Mouse (Mus musculus) 3T3-L1 (cell line): ENCODE data around the gene Cnot4.
"Not testable (repeated sequence)": the region's sequence is repeated elsewhere in the genome, so short reads cannot be mapped to it uniquely, and the experiment has no call there.

ENCODE experiments used
- DNase-seq: peaks from one replicate; pipeline ENCODE4 v3.0.0-alpha.2; 2015; ENCODE audit warnings: low read depth, low spot score

Gene Cnot4

GRCm38 (mm10) chr6:35133579-35134488, at the start of gene Cnot4:
TSS of gene Cnot4 (minus strand) at chr6:35133724.
- peak; percentile 99 for DNase-seq

GRCm38 (mm10) chr6:35179299-35179698, 45.8 kb upstream of the Cnot4 start:
- not testable (repeated sequence) for DNase-seq

- peak; percentile 56 for DNase-seq
These were observed 44.2 kb upstream of the Cnot4 start for GRCm38 (mm10) chr6:35177650-35178272.

DNA sequence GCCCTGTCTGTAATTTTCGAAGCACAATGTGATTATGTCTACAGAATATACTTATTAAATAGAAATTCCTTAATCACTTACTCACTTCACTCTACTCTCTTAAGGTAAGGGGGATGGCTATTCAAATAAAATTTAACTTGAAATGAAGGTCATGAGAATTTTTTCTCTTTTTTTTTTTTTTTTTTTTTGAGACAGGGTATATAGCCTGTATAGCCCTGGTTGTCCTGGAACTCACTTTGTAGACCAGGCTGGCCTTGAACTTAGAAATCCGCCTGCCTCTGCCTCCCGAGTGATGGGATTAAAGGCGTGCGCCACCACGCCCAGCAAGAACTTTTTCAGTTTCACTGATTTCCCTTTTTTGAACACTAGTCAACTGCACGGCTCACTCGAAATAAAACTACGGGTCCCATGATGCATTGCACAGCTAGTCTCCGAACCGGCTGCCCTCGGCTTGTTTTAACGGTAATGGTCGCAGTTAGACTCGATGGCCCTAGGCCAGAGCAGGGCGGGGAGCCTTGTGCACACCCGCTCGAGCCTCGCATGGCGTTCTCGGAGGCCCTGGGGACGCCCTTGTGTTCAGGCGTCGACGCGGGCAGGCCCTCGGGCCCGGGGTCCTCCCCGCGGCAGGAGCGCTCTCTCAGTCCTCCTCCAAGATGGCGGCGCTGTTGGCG, 43.6 kb upstream of the Cnot4 start, which contains the start of gene Nup205:
TSS of gene Nup205 (plus strand) at position 443 of the 671 bp plus-strand sequence.
- peak; percentile 96 for DNase-seq

DNA sequence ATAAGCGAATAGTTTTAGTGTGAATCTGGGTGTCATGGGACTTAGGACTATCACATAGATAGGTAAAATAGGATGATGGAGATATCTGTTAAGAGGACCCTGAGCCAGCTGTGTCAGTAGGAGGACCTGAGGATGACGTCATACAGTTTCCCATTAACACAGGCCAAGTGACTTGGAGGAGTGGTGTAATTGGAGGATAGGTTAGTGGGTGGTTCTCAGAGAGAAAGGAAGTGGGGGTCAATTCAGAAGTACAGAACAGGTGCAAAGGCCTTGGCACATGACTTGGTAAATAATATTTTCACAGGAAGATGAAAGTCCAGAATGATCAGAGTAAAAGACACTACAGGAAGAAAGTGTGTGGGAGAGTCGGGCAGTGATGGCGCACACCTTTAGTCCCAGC, 39.7 kb upstream of the Cnot4 start:
- DNase-seq = no peak

DNA sequence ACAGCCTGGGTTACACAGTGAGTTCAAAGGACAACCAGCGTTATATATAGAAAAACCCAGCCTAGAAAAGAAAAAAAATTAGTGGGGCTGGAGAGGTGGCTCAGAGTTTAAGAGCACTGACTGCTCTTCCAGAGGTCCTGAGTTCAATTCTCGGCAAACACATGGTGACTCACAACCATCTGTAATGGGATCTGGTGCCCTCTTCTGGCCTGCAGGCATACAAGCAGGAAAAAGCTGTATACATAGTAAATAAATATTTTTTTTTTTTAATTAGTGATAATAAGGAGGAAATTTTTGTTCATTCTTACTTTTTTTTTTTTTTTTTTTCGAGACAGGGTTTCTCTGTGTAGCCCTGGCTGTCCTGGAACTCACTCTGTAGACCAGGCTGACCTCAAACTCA, 38.5 kb upstream of the Cnot4 start:
- not testable (repeated sequence) for DNase-seq

DNA sequence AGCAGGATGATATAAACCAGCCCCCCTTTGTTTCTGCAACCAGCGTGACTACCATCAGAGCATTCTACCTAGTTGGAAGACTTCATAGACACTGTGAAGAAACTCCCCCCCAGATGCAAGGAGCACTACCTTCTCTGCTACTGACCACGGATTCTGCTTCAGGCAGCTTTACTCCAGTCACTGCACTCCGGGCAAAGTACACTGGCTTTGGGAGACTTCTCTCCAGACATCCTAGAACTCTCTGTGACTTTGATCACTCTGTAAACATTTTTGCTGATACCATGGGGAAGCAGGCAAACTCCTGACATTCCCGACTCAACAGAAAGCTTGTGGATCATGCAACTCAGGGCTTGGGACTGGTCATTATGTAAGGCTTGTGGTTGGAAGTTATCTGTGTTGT, 35.7 kb upstream of the Cnot4 start:
- no peak for DNase-seq

- DNase-seq = no peak
These were observed 21.0 kb upstream of the Cnot4 start for GRCm38 (mm10) chr6:35154540-35154939.

DNA sequence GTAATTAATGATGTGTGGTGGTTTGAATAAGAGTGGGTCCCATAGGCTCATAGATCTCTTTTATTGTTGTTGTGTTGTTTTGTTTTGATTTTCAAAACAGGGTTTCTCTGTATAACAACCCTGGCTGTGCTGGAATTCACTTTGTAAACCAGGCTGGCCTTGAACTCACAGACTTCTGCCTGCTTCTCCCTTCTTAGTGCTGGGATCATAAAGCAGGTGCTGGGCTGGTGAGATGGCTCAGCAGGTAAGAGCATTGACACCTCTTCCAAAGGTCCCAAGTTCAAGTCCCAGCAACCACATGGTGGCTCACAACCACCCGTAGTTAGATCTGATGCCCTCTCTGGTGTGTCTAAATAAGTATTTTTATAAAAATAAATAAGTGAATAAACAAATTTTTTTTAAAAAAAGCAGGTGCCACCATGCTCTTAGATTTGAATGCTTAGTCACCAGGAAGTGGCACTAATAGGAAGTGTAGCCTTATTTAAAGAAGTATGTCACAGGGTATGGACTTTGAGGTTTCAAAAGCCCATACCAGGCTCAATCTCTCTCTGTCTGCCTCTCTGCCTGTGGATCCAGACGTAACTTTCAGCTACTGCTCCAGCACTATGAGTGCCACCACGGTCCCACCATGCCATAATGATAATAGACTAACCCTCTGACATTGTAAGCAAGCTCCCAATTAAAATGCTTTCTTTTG, 14.3 kb upstream of the Cnot4 start:
- DNase-seq = no peak

DNA sequence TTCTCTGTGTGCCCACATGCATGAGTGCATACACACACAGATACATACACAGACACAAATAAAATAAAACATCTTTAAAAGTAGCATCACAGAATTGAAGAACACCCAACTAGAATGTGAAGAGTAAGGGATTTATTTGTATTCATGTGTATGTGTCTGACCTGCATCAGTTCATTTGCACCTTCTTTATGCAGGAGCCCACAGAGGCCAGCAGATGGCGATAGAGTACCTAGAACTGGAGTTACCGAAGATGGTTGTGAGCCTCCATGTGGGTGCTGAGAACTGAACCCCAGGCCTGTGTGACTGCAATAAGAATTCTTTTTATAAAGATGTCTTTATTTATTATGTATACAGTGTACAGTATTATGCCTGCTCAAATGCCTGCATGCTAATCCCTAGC, 12.0 kb upstream of the Cnot4 start:
- no peak for DNase-seq

DNA sequence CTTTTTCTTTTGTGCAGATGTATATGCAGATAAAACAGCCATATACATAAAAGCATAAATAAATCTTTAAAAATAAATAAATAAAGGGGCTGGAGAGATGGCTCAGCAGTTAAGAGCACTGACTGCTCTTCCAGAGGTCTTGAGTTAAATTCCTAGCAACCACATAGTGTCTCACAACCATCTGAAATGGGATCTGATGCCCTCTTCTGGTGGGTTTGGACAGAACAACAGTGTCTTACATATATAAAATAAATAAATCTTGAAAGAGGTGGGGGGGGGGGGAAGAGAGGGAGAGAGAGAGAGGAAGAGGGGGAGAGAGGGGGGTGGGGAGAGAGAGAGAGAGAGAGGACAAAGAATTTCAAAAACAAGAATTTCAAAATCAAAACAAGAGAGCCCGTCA, 6.8 kb upstream of the Cnot4 start:
- peak; percentile 33 for DNase-seq

GRCm38 (mm10) chr6:35134844-35135243, 1.3 kb upstream of the Cnot4 start:
- no peak for DNase-seq

DNA sequence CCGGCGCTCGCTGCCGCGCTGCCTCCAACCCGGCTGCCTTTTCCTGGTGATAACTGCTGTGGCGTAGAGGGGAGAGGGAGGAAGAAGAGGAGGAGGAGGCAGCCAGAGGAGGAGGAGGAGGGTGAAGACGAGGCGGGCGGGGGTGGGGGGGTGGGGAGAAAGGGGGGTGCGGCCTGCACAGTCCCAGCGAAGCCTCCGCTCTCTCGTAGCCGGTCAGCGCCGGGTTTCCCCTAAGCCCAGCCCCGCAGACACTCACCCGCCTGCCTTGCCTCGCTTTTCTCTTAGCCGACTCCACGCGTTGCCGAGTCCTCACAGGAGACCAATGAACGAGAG, 312 bp downstream of the Cnot4 start:
- no peak for DNase-seq

GRCm38 (mm10) chr6:35132806-35133205, 718 bp downstream of the Cnot4 start:
- DNase-seq = peak; percentile 55

GRCm38 (mm10) chr6:35122488-35122887, 11.0 kb downstream of the Cnot4 start:
- no peak for DNase-seq

DNA sequence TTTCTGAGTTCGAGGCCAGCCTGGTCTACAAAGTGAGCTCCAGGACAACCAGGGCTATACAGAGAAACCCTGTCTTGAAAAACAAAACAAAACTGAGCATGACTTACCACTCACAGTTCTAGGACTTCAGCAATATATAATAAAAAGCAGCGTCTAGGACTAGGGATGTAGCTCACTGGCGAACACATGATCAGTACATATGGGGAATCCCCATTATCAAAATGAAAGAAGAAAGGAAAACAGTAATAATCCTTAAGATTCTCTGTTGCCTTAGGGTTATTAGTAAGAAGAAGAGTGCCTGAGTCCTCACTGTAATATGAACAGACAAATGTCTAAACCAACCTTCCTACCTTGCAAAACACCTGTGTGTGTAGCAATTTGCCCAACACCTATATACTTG, 11.6 kb downstream of the Cnot4 start:
- DNase-seq = no peak

DNA sequence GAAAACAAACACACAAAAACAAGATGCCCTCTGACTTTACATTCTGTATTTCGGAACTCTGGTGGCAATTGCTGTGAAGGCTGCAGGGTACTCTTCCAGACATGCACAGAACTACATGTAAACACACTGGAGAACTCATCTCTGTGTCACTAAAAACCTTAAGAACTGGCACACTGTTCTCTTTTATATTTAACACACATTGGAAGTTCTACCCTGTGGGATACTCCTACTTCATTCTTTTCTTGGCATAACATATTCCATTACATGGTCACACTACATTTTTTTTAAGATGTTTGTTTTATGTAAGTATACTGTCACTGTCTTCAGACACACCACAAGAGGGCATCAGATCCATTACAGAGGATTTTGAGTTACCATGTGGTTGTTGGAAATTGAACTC, 31.1 kb downstream of the Cnot4 start:
- no peak for DNase-seq

DNA sequence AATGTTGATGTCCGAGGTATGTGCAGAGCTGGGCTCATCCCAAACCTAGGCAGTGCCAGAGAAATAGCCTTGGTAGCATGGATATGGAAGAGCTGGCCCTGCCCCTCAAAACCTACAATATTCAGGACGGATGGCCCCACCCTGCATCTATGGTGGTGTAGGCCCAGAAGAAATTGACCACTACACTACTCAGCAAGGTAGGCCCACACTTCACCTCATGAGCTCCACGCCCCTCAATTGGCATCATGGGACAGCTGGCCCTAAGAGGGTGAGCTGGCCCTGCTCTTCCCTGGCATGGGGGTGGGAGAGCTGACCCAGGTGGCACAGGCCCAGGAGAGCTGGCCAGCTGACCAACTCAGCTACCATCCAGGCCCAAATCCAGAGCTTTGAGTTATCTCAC, 48.6 kb downstream of the Cnot4 start:
- no peak for DNase-seq

GRCm38 (mm10) chr6:35075148-35075547, 58.4 kb downstream of the Cnot4 start:
- DNase-seq = no peak

DNA sequence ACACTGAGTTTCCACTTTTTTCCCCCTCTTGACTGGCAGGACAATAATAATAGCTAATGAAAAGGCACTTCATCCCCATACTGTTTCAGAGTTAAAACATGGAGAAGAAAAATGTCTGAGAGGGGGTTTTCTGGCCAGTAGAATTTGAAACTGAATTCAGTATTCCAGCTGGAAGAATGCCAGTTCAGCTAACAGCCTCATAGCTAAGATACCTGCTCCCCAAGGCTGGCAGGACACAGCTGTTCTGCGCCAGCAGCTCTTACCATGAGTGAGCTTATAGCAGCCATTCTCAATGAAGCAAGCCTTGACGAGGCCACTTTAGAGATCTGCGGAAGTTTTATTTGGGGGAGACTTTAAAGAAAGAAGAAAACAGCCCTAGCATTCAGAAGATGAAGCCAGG, 62.3 kb downstream of the Cnot4 start:
- DNase-seq = no peak

DNA sequence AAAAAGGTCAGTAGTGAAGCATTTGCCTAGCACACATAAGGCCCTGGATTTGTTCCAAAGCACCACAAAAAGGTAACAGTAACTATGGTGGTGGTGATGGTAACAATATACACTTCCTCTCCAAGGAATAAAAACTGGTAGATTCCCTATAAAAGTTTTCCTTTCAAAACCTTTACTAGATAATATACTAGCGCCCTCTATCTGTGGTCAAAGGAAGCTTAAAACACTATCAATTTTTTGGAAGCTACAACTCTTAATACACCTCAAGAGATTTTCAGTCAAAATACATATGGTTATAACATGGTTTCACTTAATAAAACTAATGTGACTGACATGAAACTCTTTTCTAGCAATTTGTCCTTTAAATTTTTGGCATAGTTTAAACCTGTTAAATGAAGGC, 71.1 kb downstream of the Cnot4 start:
- DNase-seq = peak; percentile 31

DNA sequence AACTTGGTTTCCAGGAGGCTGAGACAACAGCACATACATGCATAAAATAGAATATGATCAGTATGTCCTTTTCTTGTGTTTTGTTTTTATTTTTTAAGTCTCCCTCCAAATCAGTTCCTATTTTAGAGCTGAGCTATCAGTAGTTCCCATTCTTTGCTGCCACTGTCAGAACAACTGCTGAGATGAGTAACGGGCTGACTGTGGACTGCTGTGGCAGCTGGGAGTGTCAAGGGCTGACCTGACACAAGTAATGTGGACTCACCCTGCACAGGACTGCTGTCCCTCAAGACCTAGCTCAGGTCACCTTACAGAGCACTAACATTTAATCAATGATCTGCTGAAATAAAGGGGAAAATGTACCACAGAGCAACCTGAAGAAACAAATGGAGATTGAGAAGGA, 90.4 kb downstream of the Cnot4 start:
- DNase-seq = no peak
